Mouse (Mus musculus) c-Kit-negative CD71-positive TER-119-positive erythroid progenitor cells, embryonic 14.5 days (primary cell): ENCODE results near the gene Zbtb34.

Experiments
- DNase-seq: peaks from one replicate; pipeline ENCODE4 v3.0.0-alpha.2; 2013; ENCODE audit warnings: low read depth, low spot score

Zbtb34 gene

DNA sequence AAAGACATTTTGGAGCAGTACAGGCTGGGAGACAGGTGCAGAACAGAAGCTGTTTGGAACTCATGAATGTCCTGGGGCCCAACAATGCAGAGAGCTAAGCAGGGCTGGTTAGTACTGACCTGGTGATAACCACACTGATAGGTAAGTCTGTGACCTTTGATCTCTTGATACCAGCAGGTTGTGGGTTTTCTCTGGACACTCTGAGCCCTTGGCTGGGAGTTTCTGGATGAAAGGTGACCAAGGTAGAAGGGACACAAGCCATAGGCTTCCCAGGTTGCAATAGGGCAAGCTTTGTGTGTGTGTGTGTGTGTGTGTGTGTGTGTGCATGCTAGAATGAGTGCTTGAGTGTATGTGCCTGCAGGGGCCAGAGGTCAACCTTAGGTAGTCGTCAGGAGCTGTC, 15.7 kb upstream of the Zbtb34 start:
- no peak for DNase-seq

DNA sequence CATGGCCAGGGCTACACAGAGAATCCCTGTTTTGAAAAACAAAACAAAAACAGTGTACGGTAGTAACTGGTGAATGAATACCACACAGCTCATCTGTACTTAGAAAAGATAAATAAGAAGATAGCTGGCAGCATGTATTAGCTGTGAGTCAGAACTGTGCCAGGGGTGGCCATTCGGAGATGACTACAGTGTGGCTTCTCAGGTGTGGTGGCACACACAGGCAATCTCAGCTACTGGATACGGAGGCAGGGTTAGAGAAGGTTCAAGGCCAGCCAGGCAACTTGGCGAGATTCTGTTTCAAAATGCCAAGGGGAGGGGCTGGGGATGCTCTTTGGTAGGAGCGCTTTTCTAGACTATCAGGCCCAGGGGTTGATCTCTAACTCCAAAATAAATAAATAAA, 14.6 kb upstream of the Zbtb34 start:
- no peak for DNase-seq

GRCm38 (mm10) chr2:33444862-33445261, 13.7 kb upstream of the Zbtb34 start:
- no peak for DNase-seq

- no peak for DNase-seq
These were observed 13.2 kb upstream of the Zbtb34 start for GRCm38 (mm10) chr2:33444358-33444757.

DNA sequence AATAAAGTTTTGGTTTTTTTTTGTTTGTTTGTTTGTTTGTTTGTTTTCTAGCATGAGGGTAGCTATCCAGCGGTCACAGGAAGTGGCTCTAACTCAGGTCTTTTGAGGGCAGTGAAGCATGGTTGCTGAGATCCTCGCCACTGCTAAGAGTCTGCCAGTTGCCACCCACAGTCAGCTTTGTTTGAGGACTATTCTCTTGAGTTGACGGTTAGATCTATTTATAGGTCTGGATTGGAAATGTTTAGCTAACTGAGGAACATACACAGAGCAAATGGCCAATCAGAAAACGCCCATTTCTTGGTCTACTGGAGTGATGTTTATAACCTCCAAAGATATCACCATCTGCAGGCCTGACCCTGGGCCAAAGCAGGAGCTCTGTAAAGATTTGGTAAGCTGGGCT, 11.6 kb upstream of the Zbtb34 start:
- no peak for DNase-seq

GRCm38 (mm10) chr2:33440893-33441292, 9.8 kb upstream of the Zbtb34 start:
- DNase-seq: no peak

- DNase-seq: no peak
These were observed 9.0 kb upstream of the Zbtb34 start for GRCm38 (mm10) chr2:33439980-33440670.

DNA sequence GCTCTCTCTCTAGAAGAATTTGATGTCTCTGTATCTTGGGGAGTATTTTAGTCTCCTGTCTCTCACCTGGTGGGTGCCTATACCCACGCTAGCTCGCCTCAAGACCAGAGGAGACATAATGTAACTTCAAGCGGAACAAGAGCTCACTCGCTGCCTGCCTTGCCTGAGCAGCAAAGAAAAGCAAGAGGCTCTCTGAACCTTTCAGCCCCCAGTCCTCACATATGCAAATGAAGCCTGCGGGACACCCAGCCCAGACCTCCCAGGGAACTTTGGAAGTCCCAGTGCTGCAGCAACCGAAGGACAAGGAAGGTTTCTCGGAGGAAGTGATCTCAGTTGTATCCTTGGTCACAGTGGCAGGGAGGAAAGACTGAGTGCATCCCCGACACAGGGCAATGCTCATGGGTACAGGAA, 8.4 kb upstream of the Zbtb34 start:
- no peak for DNase-seq

- no peak for DNase-seq
These were observed 7.3 kb upstream of the Zbtb34 start for GRCm38 (mm10) chr2:33438377-33438776.

DNA sequence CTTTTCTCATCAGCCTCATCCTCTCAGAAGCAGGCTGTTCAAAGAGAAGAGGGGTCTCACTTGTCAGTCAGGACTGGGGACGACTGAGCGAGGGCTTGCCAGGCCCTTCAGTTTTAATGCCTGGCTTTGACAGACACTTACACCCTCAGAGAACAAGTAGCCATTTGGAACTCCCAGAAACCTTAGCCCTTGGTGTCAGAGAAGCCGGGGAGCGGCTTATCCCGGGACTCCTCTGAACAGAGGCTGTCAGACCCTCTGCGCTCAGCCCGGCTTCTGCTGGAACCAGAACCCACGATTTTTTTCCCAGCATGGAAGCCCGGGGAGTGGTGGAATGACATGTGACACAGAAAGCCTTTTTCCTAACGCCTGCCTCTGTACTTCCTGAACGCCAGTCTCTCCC, 6.1 kb upstream of the Zbtb34 start:
- DNase-seq: no peak

- DNase-seq: no peak
These were observed 5.0 kb upstream of the Zbtb34 start for GRCm38 (mm10) chr2:33436035-33436580.

- no peak for DNase-seq
These were observed 4.0 kb upstream of the Zbtb34 start for GRCm38 (mm10) chr2:33435036-33435650.

DNA sequence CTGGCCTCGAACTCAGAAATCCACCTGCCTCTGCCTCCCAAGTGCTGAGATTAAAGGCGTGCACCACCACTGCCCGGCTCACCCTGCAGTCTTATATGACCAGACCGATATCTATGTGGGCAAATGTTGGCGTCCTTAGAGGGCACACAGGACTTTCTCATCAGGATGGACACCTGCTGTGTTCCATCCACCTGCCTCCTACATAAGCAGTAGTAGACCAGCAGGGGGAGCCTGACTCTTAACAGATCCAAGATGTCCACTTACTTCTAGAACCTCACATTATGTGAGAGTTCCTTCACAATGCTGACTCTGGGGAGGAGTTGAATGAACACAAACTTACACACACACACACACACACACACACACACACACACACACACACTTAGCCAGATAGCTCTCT, 1.8 kb upstream of the Zbtb34 start:
- DNase-seq: no peak

DNA sequence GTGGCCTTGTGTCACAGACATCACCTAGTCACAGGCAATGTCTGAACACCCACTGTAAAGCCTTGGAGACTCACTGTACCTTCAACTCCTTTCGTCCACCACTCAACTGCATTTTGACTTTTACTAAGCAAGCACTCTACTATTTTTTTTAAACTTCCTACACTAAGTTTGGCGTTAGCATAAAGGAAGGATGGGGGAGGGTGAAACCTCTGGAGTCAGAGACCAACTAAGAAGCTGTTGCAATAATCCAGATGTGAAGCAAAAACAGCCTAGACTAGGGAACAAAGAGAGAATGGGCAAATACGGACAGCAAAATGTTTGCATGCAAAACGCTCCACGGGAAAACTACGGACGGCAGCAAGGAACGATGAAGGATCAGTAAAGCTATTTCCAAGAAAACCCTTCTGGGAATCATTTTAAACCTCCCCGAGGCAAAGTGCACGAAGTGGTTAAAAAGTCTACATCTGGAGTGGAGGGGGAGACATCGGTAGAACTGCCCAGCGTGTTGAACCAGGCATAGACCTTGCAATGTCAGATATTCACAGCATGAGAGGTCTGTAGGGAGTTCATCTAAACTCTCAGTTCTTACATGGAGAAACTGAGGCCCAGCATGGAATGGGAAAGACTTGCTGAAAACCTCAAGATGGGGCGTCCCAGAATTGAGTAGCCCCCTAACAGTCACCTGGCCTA, 898 bp downstream of the Zbtb34 start:
- no peak for DNase-seq

DNA sequence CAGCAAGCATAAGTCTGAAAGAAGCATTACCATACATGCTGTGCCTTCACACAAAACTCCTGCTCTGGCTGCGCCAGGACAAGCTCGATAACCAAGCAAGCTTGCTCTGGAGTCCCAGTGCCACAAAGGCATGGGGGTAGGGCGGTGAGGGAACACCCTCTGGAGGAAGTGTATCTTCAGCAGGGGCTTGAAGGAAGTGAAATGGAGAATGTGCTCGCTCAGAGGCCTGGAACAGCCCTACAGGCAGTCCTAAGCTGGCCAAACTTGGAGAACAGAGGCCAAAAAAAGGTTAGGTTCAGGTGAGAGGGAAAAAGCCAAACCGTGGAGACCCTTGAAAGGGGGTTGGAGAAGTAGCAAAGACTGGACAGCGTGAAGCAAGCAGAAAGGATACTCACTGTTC, 1.8 kb downstream of the Zbtb34 start:
- no peak for DNase-seq

GRCm38 (mm10) chr2:33426640-33427398, 4.3 kb downstream of the Zbtb34 start:
- no peak for DNase-seq

DNA sequence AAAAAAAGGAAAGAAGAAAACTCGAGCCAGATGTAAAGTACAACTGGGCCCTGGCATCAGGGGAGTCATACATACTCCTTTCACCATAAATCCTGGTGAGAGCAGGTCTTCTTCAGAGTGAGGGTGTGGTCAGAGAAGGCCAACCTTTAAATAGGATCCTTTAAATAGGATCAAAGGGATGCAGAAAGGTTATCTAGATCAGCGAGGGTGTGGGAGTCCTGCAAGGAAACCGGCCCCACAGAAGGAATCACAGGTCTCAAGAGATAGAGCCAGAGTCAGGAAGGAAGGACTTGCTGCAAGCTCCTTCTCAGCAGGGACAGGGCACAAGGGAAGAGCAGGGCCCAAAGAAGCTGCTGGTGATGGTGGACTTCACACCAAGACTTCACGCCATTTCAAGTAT, 13.7 kb downstream of the Zbtb34 start:
- no peak for DNase-seq

- DNase-seq: no peak
These were observed 17.1 kb downstream of the Zbtb34 start for GRCm38 (mm10) chr2:33414019-33414418.

- DNase-seq: no peak
These were observed 19.0 kb downstream of the Zbtb34 start for GRCm38 (mm10) chr2:33412111-33412510.

- no peak for DNase-seq
These were observed 27.6 kb downstream of the Zbtb34 start for GRCm38 (mm10) chr2:33403511-33404003.

DNA sequence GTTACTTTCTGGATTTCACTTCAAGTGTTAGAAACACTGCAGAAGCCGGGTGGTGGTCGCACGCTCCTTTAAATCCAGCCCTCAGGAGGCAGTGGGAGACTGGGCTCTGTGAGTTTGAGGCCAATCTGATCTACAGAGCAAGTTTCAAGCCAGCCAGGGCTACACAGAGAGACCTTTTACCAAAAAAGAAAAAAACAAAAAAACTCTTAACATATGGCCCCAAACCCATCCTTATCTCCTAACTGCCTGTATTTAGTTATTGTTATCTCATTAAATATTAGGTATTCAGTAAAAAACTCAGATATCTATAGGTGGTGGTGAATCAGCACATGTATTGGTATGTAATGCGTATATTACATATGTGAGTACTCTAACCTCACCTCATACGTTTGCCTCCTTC, 28.5 kb downstream of the Zbtb34 start:
- no peak for DNase-seq

GRCm38 (mm10) chr2:33402236-33402635, 28.9 kb downstream of the Zbtb34 start:
- DNase-seq: no peak
